Mouse (Mus musculus): ENCODE measurements around the gene Tsfm.

Gene Tsfm

DNA sequence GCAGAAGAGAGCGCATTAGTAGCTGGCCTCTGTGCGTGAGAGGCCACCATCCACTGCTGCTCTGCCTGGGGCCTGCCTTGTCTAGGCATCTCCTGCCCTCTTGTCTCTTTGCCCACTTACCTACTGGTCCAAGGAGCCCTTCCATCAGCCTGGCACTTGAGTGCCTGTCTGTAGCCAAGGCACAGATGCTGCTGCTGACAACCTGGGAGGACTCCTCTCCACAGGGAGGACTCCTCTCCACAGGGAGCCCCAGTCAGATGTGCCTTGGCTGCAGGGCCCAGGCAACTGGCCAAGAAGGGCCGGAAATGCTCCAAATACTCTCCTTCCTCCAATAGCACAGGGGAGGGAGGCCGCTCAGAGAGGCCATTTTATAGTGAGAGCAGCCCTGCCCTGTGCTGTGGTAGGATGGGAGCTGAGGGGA lies 44.1 kb downstream of the Tsfm start:
- DNase-seq, result peak; percentile 94

DNA sequence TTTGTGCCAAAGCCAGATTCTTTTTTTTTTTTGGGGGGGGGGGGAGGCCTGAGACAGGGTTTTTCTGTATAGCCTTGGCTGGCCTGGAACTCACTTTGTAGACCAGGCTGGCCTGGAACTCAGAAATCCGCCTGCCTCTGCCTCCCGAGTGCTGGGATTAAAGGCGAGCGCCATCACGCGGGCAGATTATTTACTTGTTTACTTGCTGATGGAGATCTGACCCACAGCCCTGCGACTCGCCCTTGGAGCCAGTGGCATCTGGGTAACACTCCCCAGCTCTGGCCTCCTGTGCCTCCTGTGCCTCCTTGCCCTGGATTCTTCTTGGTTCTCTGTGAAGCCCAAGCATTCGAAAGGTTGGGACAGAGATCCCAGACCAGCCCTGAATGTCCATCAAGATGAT lies 45.1 kb downstream of the Tsfm start:
- no peak for DNase-seq

DNA sequence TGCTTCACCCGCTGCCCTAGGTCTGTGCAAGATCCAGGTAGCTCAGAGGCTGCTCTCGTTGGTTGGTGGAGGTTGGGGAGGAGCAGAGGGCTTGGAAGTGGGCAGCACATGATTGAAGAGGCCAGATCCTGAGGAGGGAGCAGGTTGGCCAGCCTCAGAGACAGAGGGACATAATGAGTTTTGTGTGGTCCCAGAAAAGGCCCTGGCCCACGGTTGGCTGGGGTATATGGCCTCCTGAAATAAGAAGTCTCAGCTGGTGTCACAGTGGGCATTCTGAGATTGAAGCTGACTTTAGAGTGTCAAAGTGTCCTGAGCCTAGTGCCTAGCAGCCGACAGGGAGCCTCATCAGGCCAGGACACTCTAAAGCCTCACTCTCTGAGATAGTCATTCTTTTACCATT lies 45.5 kb downstream of the Tsfm start:
- no peak for DNase-seq

DNA sequence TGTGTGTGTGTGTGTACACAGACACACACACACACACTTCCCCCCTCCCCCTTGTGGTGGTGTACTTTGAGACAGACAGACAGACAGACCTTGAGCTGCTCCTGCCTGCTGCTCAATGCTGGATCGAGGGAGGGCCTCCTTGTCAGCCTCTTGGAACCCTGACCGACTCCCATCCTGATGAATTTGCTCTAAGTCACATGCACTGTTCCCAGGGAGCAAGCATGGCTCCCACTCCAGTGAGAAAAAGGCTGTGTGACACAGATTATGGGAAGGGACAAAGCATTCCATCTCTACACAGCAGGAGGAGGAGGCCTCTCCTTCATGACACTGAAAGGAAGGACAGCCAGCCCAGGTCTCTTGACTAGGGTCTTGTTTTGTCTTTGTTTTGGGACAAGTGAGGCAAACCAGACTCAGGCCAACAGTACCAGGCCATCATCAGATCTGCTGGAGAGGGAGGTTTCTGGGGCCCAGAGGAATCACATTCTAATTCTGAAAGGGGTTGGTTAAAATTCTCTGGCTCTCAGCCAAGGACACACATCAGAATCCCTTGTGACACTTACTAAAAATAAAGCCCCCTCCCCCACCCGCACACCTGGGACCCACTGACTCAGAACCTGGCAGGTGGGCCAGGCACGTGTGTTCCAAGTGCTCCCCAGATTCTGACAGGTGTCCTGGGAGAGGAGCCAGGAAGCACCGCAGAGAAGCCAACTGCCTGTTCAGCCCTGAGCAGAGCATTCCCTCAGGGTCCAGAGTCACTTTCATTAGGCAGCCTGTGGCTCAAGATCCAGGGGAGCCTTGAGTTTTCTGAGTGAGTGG lies 46.2 kb downstream of the Tsfm start:
- DNase-seq, result peak; percentile 62

DNA sequence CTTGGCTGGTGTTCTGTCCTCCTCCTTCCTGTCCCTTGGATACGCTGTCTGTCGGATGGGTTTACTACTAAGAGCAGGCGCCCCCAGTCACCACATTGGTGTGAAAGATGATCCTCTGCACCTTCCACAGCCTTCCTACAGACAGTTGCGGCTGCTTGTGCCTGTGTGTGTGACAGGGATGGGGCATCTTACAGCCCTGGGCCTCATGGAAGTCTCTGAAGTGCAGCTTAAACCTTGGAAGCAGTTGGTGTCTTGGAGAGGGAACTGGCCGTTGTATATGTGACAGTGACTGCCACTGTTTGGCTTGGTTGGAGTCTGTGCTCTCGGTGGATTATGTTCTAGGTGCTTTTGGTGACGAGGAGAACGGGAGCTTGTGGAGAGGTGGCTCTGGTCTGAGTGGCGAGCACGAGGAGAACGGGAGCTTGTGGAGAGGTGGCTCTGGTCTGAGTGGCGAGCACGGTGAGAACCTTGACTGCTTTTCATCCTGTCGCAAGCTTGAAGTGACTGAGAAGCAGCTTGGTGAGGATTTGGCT lies 47.4 kb downstream of the Tsfm start:
- DNase-seq, result no peak

DNA sequence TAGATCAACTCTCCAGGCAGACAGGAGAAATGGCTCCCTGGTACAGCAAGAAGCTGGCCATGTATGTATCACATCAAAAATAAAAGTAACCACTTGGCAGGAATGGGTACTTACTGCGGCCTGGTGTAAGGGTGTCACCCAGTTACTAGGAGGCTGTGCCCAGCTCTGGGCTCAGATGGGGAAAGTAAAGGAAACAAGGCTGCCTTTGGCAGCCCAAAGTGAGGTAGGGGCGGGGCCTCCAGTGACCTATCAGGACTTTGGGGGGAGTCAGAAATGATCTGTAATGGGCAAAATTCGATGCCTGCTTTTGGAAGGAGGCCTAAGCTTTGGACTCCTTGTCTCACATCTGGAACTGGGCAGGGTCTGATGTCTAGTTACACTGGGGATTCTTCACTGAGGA lies 48.9 kb downstream of the Tsfm start:
- DNase-seq, result no peak

DNA sequence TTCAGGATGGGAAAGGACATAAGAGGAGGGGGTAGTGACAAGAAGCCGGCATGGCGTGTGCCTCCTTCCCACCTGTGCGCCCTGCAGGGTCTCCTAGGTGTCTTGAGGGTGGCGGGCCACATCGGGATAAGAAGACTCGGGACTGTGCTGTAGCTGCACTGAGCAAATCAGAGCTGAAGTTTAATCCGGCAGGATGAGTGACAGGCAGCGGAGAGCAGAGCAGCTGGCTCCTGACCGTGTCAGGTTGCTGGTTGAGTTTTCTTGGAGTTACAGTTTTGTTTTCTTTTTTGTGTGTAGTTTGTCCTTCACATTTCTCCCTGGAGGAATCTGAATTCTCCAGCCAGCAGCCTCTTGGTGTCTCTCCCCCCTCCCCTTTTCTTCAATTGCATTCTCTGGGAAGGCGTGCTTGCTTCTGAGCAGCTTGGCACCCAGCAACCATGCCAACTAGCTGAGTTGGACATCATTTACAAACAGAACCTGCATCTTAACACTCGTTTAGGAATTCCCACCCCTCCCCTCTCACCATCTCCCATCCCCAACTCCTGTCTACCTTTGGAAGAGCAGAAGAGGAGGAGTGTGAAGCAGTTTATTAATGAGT lies 49.6 kb downstream of the Tsfm start:
- no peak for DNase-seq

DNA sequence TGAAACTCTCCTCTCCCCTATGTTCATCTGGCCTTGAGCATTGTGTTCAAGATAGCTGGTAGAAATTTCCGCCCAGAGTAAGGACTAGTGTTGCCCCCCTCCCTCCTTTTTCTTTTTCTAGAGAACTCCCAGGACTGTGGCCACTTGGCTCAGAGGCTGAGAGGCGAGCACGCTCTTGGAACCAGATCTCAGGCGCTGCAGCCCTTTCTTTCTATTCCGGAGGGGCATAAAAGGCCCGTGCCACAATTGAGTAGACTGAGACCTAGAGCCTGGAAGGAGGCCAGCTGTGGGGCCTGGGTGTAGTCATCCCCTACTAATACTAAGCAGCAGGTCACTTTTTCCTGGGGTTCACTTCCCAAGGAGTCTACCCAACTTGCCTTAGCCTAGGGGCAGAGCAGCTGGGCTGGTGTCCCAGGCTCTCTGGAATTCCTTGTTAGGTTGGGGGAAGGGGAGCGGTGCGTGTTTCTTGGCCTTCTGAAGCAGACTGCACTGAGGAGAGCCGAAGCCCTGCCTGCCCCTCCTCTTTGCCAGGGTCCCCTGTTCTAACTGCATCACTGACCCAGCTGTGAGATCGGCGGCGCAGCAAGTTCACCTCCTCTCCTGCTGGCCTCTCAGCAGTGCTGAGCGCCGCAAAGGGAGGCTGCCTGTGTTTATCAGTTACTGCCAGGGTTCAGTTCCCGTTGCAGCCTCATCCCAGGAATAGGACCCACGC lies 50.3 kb downstream of the Tsfm start:
- no peak for DNase-seq

DNA sequence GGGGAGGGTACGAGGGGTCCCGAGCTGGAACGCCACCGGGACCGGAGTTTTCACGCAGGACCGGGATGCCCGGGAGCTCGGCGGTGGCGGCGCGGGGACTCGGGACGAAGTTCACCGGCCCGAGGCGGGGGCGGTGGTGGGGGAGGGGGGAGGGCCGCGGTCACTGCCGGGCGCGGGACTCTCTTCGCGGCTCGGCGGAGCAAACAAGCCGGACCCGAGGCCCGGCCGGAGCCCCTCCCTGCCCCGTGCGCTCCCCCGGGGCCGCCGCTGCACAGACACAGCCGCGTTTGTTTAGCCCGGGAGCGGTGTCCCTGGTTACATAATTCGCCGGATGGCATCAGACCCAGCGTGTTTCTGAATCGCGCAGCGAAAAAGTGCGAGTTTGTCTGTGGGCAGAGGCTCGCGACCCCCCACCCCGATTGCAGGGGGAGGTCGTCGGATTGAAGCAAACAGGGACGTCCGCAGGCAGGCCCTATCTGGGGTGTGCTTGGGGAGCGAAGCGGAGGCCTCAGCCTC lies 50.9 kb downstream of the Tsfm start:
- peak; percentile 60 for DNase-seq

DNA sequence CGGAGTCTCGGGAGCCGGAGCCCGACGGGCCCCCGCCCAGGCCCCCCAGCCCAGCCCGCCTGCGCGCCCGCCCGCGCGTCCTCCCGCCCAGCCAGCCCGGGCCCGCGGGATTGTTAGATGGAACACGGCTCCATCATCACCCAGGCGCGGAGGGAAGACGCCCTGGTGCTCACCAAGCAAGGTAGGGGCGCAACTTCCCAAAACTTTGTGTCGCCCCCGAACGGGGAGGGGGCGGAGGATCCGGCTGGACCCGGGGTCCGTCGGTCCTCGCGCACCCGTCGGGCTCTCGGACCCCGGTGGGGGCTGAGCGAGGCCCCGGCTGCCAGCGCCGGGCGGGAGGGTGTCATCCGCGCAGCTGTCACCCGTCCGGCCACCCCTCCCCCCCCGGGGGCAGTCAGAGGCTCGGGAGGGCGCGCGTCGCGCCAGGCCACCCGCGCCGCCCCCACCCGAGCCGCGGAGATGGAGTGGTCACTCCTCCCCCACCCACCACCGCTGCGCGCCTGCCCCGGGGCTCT lies 51.5 kb downstream of the Tsfm start:
- peak; percentile 82 for DNase-seq

DNA sequence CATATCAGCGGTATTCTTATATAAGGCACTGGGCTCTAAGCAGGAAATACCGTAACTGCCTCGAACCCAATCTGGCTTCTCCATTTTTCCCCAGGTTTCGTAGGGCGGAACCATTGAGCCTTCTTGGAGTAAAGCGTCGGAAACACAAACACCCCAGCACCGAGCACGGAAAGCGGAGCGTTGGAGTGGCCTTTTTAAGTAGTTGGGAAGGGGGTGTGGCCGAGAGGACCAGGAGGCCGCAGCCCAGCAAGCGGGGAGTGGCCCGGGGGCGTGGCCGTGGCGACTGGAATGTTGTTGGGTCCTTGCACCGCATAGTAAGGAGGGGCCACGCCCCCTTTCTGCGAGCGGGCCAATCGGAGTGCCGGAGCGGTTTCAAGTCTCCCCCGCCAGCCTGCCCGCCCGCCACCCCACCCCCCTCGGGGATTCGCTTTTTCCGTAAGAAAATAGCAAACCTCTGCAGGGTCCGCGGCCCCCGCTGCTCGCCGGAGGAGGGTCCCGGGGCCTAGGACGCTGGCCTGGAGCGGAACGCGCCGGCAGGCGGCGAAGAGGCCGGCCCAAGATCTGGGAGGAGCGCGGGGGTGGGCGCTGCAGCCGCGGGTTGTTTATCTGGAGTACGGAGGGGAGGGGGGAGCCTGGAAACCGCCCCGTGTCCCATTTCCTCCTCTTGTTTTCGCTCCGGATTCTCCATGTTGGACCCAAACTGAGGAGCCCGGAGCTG lies 52.2 kb downstream of the Tsfm start, which contains the start of gene Ctdsp2:
Gene Ctdsp2, plus strand, starts transcription at position 441 of the 718 bp plus-strand sequence.
- peak; percentile 100 for DNase-seq

DNA sequence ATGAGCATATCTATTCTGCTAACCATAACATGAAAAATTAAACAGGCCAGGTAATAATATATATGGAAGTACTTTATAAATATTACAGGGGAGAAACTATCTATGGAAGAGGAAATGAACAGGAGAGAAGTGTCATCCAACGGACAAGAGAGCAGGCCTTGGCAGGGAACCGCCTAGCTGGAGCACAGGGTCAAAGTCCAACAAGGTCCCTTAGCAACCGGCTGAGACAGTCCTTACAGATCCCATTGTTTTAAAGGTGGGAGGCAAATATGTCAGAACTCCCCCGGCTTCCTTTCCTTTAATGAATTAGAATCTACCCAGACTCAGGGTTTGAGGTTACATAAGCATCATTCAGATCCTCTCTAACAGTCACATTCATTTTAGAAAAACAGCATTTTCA lies 53.6 kb downstream of the Tsfm start:
- no peak for DNase-seq

DNA sequence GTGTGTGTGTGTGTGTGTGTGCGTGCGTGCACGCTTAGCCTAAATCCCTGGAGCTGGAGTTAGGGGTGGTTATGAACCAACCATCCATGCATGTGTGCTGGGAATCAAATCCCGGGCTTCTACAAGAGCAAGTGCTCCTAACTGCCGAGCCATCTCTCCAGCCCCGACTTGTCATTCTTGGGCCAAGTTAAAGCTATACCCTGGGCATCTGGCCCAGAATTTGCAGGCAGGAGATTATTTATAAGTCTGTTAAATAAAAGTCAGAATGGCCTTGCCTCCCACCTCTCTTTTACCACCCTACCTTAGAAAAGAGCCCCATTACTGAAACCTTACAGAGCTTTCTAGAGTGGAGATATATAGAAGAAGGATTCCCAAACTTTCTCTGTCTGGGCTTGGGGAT lies 54.9 kb downstream of the Tsfm start:
- DNase-seq, result no peak

DNA sequence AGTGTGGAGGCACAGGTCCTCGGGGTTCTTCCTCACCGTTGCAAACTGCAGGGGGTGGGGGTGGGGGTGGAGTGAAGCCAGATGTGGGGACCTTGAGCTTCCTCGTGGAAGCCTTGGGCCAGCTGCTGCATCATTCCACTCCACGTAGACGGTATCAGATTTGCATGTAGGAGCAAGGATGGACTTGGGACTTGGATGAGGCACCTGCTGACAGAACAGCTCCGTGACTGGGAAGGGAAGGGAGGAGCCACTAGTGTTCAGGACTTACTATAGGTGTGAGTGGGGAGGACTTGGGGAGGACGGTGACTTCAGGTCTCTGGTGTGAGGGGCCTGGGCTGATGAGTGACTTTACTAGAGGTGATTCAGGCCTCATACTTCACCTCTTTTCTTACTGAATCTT lies 57.7 kb downstream of the Tsfm start:
- no peak for DNase-seq

DNA sequence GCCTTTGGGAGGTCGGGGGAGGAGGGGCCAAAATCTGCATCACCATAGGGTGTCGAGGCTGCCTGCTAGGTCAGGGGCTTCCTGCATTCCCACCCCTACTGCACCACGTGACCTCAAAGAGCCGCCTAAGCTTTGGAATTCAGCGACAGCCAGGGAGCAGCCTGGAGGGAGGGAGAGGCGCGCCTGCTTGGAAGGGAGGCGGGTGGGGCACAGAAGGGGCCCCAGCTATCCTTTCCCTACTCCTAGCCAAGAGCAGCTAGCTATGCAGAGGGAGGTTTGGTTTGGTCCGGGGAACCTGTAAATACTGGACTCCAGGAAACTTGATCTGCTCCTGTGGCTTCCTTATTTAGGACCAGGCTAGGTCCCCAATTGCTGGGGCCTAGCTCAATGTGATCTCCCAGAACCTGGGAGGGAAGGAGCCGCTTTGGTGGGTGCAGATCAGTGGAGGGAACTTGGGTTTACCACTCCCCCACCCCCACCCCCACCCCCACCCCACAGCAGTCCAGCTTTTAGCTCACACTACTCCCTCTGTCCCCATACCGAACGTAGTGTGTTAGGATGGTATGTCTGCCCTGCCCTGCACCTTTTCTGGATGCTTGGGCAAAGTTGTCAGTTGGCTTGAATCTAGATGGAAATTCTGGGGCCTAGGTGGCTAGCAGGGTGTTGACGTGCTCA lies 58.5 kb downstream of the Tsfm start:
- peak; percentile 82 for DNase-seq

DNA sequence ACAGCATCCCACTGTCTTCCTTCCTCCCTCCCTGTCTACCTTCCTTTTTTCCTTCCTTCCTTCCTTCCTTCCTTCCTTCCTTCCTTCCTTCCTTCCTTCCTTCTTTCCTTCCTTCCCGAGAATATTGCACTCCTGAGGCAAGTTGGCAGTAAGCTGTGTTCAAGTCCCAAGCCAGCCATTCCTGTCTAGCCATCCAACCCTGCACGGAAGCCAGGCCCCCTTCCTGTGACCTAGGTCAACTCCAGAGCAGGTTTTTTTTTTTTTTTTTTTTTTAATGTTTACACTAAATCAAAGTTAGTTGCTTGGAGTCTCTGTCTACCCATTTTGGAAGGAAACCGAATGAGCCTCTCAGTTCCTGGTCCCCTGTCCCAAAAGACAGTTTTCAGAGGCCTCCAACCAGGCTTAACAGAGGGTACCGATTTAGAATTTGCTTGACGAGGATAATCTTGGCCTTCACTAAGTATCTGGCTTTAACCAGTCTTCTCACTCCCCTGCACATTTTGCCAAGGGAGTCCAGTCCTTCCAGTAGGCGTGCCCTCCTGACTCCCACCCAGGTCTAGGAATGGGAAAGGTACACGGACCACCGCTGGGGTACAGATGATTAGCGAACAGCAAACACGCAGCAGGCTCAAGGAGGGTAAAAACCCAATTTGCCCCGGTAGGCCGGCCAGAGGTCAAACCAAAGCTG lies 59.1 kb downstream of the Tsfm start:
- DNase-seq, result no peak

DNA sequence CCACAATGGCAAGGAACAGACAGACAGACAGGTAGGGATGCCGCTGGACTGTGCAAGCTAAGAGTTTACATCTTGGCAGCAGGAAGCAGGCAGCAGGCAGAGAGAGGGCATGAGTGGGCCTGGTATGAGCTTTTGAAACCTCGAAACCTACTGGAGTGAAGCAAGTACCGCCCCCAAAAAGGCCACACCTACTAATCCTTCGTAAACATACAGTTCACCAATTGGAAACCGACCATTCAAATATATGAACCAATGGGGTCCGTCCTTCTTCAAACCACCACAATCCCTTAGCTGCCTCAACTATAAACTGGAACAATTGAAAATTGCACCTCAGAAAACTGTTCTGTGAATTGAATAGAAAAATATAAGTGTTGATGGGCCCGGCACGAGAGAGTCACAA lies 66.8 kb downstream of the Tsfm start:
- no peak for DNase-seq

DNA sequence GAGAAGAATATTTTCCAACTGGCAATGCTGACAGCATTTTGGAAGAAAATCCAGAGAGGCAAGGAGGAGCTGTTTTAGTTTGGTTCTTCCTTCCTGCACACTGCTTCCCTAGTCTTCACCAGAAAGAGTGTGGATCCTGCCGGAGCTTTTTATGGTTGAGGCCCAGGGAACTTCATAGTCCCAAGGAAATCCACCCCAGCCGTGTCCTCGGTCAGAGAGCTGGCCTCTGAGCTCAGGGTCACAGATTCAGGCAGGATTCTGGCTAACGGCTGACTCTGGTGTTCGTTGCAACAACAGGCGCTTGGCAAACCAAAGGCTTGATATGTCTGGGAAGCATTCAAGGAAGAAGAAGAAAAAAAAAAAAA lies 67.7 kb downstream of the Tsfm start:
- DNase-seq, result peak; percentile 35

DNA sequence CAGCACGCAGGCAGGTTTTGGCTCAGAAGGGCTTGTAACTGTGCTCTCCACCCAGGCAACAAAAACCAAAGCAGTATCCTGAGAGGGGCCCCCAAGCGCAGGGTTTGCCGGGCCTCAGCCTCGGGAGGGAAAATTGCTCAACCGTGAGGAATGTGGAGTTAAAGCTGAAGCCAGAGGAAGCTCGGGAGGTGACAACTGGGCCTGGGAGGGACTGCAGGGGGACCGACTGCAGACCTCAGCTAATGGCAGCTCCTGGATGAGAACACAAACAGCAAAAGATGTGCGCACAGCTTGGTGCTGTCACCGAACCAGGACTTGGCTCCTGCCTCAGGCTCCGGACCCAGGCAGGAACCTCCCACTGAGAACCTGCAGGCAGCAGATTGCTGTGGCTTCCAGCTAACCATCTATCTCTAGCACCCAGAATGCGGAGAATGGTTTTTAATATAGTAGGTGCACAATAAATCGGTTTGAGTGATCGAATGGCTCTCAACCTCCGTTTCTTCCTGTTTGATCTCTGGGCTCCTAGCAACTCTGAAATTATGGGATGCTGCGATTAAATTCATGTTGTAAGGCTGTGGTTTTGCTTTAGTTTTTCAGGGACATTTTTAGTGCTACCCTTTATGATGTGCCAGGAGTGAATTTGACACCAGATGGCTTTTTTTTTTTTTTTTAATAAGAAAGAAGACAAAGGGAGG lies 68.2 kb downstream of the Tsfm start:
- DNase-seq, result peak; percentile 76

DNA sequence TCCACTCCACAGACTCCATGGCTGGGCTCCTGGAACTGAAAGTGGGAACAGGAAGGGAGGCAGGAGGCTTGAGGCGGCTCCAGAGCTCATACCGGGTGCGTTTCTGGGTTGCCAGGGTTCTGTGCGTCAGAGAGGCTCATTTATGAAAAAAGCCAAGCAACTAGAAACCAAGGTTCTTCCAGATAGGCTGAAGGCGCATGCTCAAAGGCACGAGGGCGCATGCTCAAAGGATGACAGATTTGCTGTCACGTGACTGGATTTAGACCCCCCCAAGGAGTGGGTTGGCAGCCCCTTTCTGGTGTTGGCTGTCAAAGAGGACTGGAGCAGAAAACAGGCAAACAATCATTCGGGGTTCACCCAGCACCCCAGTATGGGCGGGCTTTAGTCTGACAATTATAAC lies 68.9 kb downstream of the Tsfm start:
- peak; percentile 68 for DNase-seq
